Mouse (Mus musculus): ENCODE measurements around the gene Gid8.
"Not testable (repeated sequence)": the region's sequence is repeated elsewhere in the genome, so short reads cannot be mapped to it uniquely, and the experiment has no call there.

The Gid8 gene

GRCm38 (mm10) chr2:180710276-180711155 lies 599 bp downstream of the Gid8 start:
- no peak for DNase-seq (ENCODE audit: low spot score)

DNA sequence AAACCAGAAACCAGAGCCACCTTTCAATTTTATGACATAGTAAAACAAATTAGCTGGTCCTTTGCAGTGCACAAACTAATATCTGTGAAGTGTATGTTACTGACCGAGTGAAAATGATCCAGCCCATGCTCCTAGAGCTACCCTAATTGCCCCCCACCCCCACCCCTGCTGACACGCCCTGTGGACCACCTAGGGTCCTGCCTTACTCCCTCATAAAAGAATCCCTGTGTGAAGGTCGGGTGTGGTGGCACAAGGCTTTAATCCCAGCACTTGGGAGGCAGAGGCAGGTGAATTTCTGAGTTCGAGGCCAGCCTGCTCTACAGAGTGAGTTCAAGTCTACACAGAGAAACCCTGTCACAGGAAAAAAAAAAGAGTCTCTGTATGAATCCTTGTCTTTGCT lies 1.6 kb downstream of the Gid8 start:
- DNase-seq (ENCODE audit: low spot score): no peak

DNA sequence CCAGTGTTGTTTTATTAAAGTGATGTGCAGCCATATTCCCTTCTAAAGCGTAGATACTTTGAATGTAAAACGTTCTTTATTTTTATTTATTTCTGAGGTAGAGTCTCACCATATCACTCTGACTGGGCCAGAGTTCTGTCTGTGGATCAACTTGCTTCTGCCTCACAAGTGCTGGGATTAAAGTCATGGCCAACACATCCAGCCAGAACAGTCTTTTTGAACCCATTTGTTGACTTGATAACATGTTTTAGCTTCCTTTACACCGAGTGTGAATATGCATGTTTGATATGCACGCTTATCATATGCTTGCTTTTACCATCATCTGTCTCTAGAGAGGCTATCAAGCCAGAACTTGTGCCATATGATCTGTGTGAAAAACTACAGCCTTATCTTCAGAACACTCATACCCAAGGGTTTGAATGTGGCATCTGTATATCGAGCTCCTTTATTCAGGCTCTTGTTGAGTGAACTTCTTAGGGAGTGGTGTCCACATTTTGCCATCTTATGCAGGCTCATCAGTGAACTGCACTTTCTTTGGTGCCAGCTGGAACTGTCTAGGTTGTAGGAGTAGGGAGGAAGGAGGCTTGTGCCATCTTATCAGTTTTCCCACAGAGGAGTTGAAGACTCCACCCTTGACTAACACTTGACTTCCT lies 2.2 kb downstream of the Gid8 start:
- no peak for DNase-seq (ENCODE audit: low spot score)

GRCm38 (mm10) chr2:180722748-180723147 lies 12.8 kb downstream of the Gid8 start:
- not testable (repeated sequence) for DNase-seq (ENCODE audit: low spot score)

DNA sequence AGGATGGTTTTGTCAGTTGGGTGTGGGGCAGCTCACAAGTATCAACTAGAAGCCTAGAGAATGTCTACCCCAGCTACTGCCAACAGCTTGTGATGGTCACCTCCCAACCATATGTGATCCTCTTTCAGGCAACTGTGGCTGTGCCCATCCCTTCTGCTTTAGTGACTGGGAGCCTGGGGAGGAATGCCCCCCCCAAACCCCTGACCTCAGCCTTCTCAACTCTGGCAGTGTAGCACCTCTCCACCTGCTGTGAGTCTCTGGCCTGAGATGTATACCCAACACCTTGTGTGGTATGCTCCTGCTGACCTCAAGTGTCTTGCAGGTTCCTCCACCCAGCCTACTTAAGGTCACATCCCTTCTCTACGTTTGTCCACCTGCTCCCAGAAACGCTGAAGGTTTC lies 13.9 kb downstream of the Gid8 start:
- no peak for DNase-seq (ENCODE audit: low spot score)

DNA sequence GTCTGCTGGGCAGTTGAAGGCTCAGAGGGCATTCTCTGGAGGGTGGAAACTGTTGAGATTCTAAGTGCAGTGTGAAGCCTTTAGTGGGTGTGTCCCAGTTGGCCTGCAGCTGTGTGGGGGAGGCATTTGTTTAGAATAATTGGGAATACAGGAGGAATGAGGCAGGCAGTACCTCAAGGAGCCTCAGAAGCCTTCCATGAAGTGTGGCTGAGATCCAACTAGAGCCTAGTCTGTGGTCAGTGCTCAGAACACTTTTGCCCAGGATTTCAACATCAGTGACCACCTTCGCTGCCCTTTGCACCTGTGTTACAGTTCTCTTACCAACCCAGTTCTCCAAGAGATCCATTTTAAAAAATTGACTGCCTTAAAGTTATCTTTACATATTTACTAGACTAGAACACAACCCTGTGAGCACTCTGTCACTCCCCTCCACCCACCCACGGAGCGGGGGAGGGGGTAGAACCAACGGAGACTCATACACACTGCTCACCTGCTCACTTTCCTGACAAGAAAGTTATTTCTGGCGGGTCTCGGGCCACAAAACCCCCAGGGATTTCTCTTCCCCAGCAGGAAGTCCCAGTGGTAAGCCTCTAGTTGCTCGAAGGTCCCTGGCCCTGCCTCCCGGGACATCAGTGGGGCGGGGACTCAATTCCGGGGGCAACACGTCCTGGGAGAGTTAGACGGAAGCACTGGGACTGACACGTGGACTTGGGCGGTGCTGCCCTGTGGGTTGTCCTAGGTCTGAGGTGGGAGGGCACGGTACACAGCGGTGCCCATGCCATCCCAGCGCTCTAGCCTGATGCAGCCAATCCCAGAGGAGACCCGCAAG lies 14.9 kb downstream of the Gid8 start, which contains the start of gene Slc17a9:
Slc17a9 (plus strand) TSS at position 679 of the 829 bp plus-strand sequence.
- DNase-seq (ENCODE audit: low spot score): peak; percentile 72

DNA sequence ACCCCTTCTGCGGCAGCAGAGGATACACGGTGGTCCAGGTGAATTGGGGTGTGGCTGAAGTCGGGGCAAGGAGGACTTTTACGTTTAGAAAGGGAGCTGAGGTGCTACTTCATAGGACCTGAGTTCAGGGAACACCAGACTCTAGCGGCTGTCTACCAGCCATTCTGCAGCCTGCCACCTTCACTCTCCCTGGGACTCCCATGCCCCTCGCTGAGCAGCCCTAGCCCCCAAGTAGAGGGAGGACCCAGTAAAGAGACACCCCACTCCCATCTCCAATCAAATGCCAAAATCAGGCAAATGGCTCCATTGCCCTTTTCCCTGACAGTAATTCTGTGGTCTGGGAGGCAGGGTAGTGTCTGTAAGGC lies 15.5 kb downstream of the Gid8 start:
- DNase-seq (ENCODE audit: low spot score): no peak

- no peak for DNase-seq (ENCODE audit: low spot score)
Observed at GRCm38 (mm10) chr2:180725856-180726629, 16.1 kb downstream of the Gid8 start.

DNA sequence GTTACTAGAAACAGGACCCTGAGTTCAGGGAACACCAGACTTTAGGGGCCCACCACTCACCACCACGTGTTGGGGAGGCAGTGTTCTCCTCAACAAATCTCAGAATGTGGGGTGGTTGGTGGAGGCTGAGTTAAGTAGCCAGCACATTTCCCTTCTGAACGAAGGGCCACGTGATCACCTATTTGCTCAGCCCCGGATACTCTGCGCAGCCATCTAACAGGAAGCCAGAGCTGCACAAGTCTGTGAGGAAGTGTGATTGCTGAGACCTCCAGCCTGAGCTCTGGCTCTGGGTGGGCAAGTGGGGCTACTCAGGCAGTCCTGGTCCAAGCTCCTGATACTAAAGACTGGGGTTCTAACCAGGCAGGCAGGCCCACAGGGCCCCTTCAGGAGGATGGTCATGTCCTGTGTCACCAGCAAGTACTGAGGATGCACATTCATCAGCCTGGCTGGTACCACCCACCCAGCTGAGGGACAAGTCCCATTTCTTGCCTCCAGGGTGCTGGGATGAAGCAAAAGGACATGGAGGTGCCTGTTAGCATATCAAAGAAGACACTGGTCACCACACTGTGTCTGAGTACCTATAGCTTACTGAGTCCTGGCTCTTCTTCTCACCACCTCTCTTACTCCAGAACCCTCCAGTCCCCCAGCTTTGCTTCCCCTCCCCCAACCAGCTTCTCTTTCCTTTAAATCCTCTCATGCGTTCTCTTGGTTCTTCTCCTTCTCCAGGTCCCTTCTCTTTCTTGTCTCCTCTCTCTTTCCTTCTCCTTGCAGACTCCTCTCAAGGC lies 16.9 kb downstream of the Gid8 start:
- no peak for DNase-seq (ENCODE audit: low spot score)

DNA sequence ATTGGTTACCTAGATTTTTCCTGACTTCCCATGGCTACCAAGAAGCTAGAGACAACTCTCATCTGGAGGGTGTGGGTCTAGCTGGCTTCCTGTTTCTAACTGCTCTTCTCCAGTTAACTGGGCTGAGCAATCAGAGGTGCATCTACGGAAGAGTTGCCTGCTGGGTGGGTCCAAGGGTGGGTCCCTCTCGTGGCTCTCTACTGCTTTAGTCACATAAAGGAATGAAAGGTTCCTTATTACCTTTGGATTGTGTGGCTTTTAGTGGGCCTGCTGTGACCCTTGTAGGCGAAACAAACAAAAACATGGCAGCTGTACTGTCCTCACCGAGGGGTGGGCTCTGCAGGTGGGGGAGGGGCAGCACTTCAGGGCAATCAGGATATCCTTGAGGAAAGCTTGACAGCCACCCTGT lies 17.7 kb downstream of the Gid8 start:
- no peak for DNase-seq (ENCODE audit: low spot score)

DNA sequence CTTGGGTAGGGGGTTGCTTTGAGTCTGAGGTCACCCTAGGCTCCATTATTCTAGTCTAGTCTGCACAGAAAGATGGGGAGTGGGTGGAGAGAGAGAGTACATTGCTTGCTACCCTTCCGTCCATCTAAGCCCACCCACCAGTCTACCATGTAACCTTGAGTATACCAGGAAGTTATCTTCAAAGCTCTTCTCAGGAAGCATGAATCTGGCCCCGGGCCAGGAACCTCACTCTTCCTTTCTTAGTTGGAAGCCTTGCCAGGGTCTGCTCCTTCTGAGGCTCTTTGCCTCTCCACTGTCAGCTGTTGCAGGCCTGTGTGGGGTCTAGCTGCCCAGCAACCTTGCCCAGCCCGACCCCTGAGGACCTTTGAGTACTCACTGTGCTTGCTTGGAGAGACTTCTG lies 21.1 kb downstream of the Gid8 start:
- no peak for DNase-seq (ENCODE audit: low spot score)

GRCm38 (mm10) chr2:180731984-180732383 lies 22.1 kb downstream of the Gid8 start:
- no peak for DNase-seq (ENCODE audit: low spot score)

- no peak for DNase-seq (ENCODE audit: low spot score)
Observed at GRCm38 (mm10) chr2:180735232-180735631, 25.3 kb downstream of the Gid8 start.

- no peak for DNase-seq (ENCODE audit: low spot score)
Observed at GRCm38 (mm10) chr2:180737984-180738383, 28.1 kb downstream of the Gid8 start.

DNA sequence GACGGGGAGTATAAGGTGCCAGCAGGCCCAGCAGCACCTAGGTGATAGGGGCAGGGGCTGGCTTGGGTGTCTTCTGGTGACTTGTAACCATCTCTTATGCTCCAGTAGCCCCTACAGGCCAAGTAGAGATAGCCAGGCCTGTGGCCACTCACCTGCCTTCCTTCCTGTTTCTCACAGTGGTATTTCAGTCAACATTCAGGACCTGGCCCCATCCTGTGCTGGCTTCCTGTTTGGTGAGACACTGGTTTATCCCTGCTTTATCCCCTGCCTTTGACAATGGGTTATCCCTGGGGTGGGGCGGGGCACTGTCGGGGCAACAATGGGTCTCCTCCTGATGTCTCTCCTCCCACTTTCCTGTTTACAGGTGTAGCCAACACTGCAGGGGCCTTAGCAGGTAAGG lies 30.4 kb downstream of the Gid8 start:
- DNase-seq (ENCODE audit: low spot score): no peak

- no peak for DNase-seq (ENCODE audit: low spot score)
Observed at GRCm38 (mm10) chr2:180741421-180741820, 31.5 kb downstream of the Gid8 start.

DNA sequence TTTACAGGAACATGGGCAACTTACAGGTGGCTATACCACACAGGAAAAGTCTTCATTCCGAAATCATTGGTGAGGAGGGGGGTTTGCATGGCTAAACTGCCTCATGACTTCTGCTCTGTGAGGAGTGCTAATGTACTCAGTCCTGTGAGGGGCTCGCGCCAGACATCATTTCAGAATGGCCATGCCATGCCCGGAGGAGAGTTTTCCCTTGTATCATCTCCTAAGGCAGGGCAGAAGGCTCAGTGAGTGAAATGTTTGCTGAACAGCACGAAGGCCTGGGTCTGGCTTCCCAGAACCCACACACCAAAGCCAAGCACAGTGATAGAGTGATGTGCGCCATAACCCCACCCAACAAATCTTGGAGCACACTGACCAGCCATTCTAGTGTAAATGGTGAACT lies 32.9 kb downstream of the Gid8 start:
- DNase-seq (ENCODE audit: low spot score): no peak

- DNase-seq (ENCODE audit: low spot score): no peak
Observed at GRCm38 (mm10) chr2:180743321-180743720, 33.4 kb downstream of the Gid8 start.

DNA sequence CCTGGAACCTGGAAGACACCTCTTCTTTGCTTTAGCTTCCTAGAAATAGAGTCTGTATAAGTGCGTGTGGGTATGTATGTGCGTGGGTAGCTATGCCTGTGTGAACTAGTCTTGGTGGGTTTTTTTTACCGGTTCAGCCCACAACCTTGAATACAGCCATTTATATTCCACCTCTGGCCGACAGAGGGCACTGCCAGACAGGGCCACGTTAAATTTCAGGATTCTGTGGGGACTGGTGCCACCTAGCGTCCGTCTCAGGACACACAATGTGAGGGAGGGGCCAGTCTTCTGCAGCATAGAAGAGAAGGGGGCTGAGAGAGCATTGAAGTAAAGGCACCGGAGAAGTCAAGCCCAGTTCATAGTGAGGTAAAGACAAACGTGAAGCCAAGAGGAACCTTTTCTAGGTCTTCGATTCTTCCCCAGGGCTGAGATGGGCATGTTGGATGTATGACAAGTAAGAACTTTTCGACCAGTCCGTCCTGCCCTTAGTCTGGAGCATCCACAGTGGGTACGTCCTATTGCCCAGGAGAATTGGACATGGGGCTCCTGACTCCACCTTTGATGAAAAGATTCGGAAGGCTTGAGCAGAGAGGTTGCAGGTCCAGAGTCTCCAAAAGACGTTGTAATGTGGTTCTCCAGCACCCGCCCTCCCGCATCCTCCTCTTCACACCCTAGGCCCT lies 35.5 kb downstream of the Gid8 start:
- DNase-seq (ENCODE audit: low spot score): peak; percentile 81

- no peak for DNase-seq (ENCODE audit: low spot score)
Observed at GRCm38 (mm10) chr2:180746569-180747192, 36.8 kb downstream of the Gid8 start.

All from ovary, postnatal 36 days (tissue).